Mouse (Mus musculus) kidney, adult 2 months (tissue): ENCODE results near the gene Mpv17l2. TPM values are rescaled to one million over a fixed set of nuclear protein-coding genes. Genes with fewer than 3 reads are reported as not detected.

Experiments used
- DNase-seq: peaks from one replicate; pipeline ENCODE4 v3.0.0; 2021
- H3K27ac ChIP-seq: fragments of 200-500 bp; 2 replicates; pipeline ENCODE4 v1.5.1; 2012; ENCODE audit warnings: low read depth, low read length, control low read depth, inconsistent platforms; ENCODE audit not compliant: insufficient read depth
- H3K27me3 ChIP-seq: fragments of 200-500 bp; replicated peaks from 2 replicates; pipeline ENCODE4 v1.6.1; 2012; ENCODE audit warnings: mild to moderate bottlenecking, moderate library complexity, low read length, inconsistent platforms; ENCODE audit not compliant: control insufficient read depth, insufficient read depth
- H3K36me3 ChIP-seq: fragments of 200-500 bp; 2 replicates; pipeline ENCODE4 v1.6.1; 2012; ENCODE audit warnings: mild to moderate bottlenecking, moderate library complexity, low read length, inconsistent platforms; ENCODE audit not compliant: control insufficient read depth, insufficient read depth
- H3K4me1 ChIP-seq: fragments of 200-500 bp; 2 replicates; pipeline ENCODE4 v1.6.1; 2011; ENCODE audit warnings: low read length; ENCODE audit not compliant: control insufficient read depth, insufficient read depth
- H3K4me3 ChIP-seq: fragments of 200-500 bp; 2 replicates; pipeline ENCODE4 v1.5.1; 2011; ENCODE audit warnings: mild to moderate bottlenecking, low read depth, low read length, control low read depth; ENCODE audit not compliant: insufficient read depth
- CTCF ChIP-seq: fragments of 200-500 bp; conservative IDR thresholded peaks from 2 replicates; pipeline ENCODE4 v1.5.1; 2011; ENCODE audit warnings: low read depth, mild to moderate bottlenecking, control low read depth, low read length, moderate library complexity, mixed read lengths; ENCODE audit not compliant: insufficient read depth, insufficient read length
- POLR2A ChIP-seq: fragments of 200-500 bp; IDR thresholded peaks from one replicate; pipeline ENCODE4 v1.6.1; 2011; ENCODE audit warnings: low read depth, low read length, control low read depth
- WGBS: fragments of 180-500 bp; shearing (Covaris S2); methylation state at CpG from one replicate; pipeline ENCODE4 v1.1.7; 2018; 5-methylcytosine and 5-hydroxymethylcytosine counted together
- polyA plus RNA-seq: library from polyadenylated mRNA; depleted of rRNA; stranded (reverse); fragments of >200 nt; gene quantifications from 2 replicates; pipeline ENCODE4 v1.2.3, GENCODE M21; 2012

Gene Mpv17l2
- polyA plus RNA-seq, 1 experiment, result 73.4 TPM

- no peak overlapping the region for H3K27ac ChIP-seq
- no peaks in the 10 kb centered on the region for H3K27me3 ChIP-seq
- DNase-seq, result no peak
- H3K4me3 ChIP-seq, result no peak overlapping the region
- H3K36me3 ChIP-seq, result no peaks in the 10 kb centered on the region
- TF ChIP-seq CTCF (no peak), POLR2A (no peak)
- H3K4me1 ChIP-seq, result peaks cover 14% of the 10 kb centered on the region
- 70% methylated on average over 9 of the region's 9 CpGs for WGBS
Observed at GRCm38 (mm10) chr8:70765329-70765728, 4.6 kb upstream of the Mpv17l2 start.

GRCm38 (mm10) chr8:70764676-70765075 is 3.9 kb upstream of the Mpv17l2 start:
- 84% methylated on average over 13 of the region's 13 CpGs for WGBS

GRCm38 (mm10) chr8:70764026-70764425 is 3.3 kb upstream of the Mpv17l2 start:
- Histone ChIP-seq H3K4me1 (peaks cover 23% of the 10 kb centered on the region), H3K27me3 (no peaks in the 10 kb centered on the region), H3K4me3 (no peak overlapping the region), H3K36me3 (no peaks in the 10 kb centered on the region), H3K27ac (no peak overlapping the region)
- WGBS, result 89% methylated on average over 8 of the region's 8 CpGs
- TF ChIP-seq POLR2A (no peak), CTCF (no peak)
- DNase-seq, result no peak

More at GRCm38 (mm10) chr8:70764676-70765075, 3.9 kb upstream of the Mpv17l2 start:
- H3K4me3 ChIP-seq, result no peak overlapping the region
- H3K4me1 ChIP-seq, result peaks cover 18% of the 10 kb centered on the region
- H3K36me3 ChIP-seq, result no peaks in the 10 kb centered on the region
- H3K27me3 ChIP-seq, result no peaks in the 10 kb centered on the region
- no peak overlapping the region for H3K27ac ChIP-seq
- no peak for TF ChIP-seq CTCF
- TF ChIP-seq POLR2A, result no peak
- peak; percentile 45 for DNase-seq

GRCm38 (mm10) chr8:70763354-70763753 is 2.6 kb upstream of the Mpv17l2 start:
- no peak overlapping the region for H3K4me3 ChIP-seq
- TF ChIP-seq POLR2A, result no peak
- peak; percentile 79 for TF ChIP-seq CTCF
- H3K36me3 ChIP-seq, result no peaks in the 10 kb centered on the region
- peak; percentile 68 for DNase-seq
- H3K27ac ChIP-seq, result no peak overlapping the region
- 6% methylated on average over 3 of the region's 3 CpGs for WGBS
- no peaks in the 10 kb centered on the region for H3K27me3 ChIP-seq
- H3K4me1 ChIP-seq, result peaks cover 25% of the 10 kb centered on the region

- WGBS, result 69% methylated on average over 1 of the region's 1 CpGs
- H3K4me3 ChIP-seq, result no peak overlapping the region
- TF ChIP-seq CTCF (no peak), POLR2A (no peak)
- H3K36me3 ChIP-seq, result no peaks in the 10 kb centered on the region
- H3K27ac ChIP-seq, result peak overlapping the region; percentile 88; the same call in 1 of the 2 replicates
- no peaks in the 10 kb centered on the region for H3K27me3 ChIP-seq
- peaks cover 24% of the 10 kb centered on the region for H3K4me1 ChIP-seq
- no peak for DNase-seq
Observed at GRCm38 (mm10) chr8:70762118-70762517, 1.4 kb upstream of the Mpv17l2 start.

GRCm38 (mm10) chr8:70760350-70760749 is 396 bp downstream of the Mpv17l2 start:
- peak overlapping the region; percentile 69 for H3K4me3 ChIP-seq
- H3K4me1 ChIP-seq, result peaks cover 14% of the 10 kb centered on the region; the same call in 1 of the 2 replicates
- no peaks in the 10 kb centered on the region for H3K27me3 ChIP-seq
- no peak for TF ChIP-seq POLR2A
- TF ChIP-seq CTCF, result no peak
- no peaks in the 10 kb centered on the region for H3K36me3 ChIP-seq
- H3K27ac ChIP-seq, result peak overlapping the region; percentile 57; the same call in 1 of the 2 replicates
- under 1% methylated on average over 22 of the region's 22 CpGs for WGBS
- no peak for DNase-seq

GRCm38 (mm10) chr8:70758616-70759561 is 1.9 kb downstream of the Mpv17l2 start:
- H3K4me3 ChIP-seq, result no peak overlapping the region
- H3K27me3 ChIP-seq, result no peaks in the 10 kb centered on the region
- no peaks in the 10 kb centered on the region for H3K36me3 ChIP-seq
- H3K4me1 ChIP-seq, result peaks cover 17% of the 10 kb centered on the region; the same call in 1 of the 2 replicates
- TF ChIP-seq CTCF, result no peak
- TF ChIP-seq POLR2A, result no peak
- H3K27ac ChIP-seq, result no peak overlapping the region
- WGBS, result 43% methylated on average over 19 of the region's 19 CpGs
- peak; percentile 57 for DNase-seq
